Mouse (Mus musculus): ENCODE measurements around the gene Prl7a1. TPM values are rescaled to one million over a fixed set of nuclear protein-coding genes. Genes with fewer than 3 reads are reported as not detected.

The Prl7a1 gene
- not detected for total RNA-seq (2021)

GRCm38 (mm10) chr13:27642393-27642792 is at the start of gene Prl7a1:
TSS of gene Prl7a1 (minus strand) at chr13:27642493.
- intact Hi-C loops (cut with DNase I) = no loop called here

GRCm38 (mm10) chr13:27667936-27668335 is 25.6 kb upstream of the Prl7a1 start, which contains the start of gene Prl7a2:
TSS of gene Prl7a2 (minus strand) at chr13:27668036.
- intact Hi-C loops (cut with DNase I) = no loop called here
- no peak for DNase-seq (ENCODE audit: extremely low spot score in 1 of 2, low spot score in 2 of 2)

More at GRCm38 (mm10) chr13:27642393-27642792, at the start of gene Prl7a1:
- no peak for DNase-seq (ENCODE audit: extremely low spot score in 1 of 2, low spot score in 2 of 2)

- no peak for DNase-seq (ENCODE audit: extremely low spot score in 1 of 2, low spot score in 2 of 2)
- intact Hi-C loops (cut with DNase I) = no loop called here
These were observed 18.5 kb upstream of the Prl7a1 start for GRCm38 (mm10) chr13:27660747-27661146.

- intact Hi-C loops (cut with DNase I) = no loop called here
- no peak for DNase-seq (ENCODE audit: extremely low spot score in 1 of 2, low spot score in 2 of 2)
These were observed 31.8 kb downstream of the Prl7a1 start, which contains the start of gene Prl7b1 for GRCm38 (mm10) chr13:27610482-27610881. TSS of gene Prl7b1 (minus strand) at chr13:27610582.

Other genes starting within 250 kb of the Prl7a1 start
- gene Prl8a6, start 203.8 kb downstream of the Prl7a1 start, total RNA-seq (2021) = not detected
- gene Prl8a8, start 129.3 kb downstream of the Prl7a1 start, total RNA-seq (2021) = not detected
- gene Prl8a9, start 77.9 kb downstream of the Prl7a1 start, total RNA-seq (2021) = not detected
- not detected for gene Prl8a1, start 60.3 kb downstream of the Prl7a1 start, total RNA-seq (2021)
- gene Prl7b1, start 31.9 kb downstream of the Prl7a1 start, total RNA-seq (2021) = not detected
- not detected for gene Prl7a2, start 25.5 kb upstream of the Prl7a1 start, total RNA-seq (2021)
- not detected for gene Prl7d1, start 74.2 kb upstream of the Prl7a1 start, total RNA-seq (2021)
- gene Prl7c1, start 138.3 kb upstream of the Prl7a1 start, total RNA-seq (2021) = not detected
- gene Prl2a1, start 159.2 kb upstream of the Prl7a1 start, total RNA-seq (2021) = not detected
- not detected for gene Prl2c1, start 206.8 kb upstream of the Prl7a1 start, total RNA-seq (2021)

All from left cerebral cortex, postnatal 10 days (tissue).